ENCODE assay signal across 23 mouse cellular contexts in genomic region chr7:130523451-130523850, GRCm38 (mm10). TPM values are rescaled to one million over a fixed set of nuclear protein-coding genes. Genes with fewer than 3 reads are reported as not detected.
DNase-seq lines count a peak whose midpoint lies in the region; ATAC-seq and TF ChIP-seq lines count a peak whose summit lies in the region.
"Had no signal": no experiment of that assay in that cellular context is flagged by ENCODE, and none has a peak within 500 bp of the region (broad histone marks: within the 10 kb centered on the region; RNA-seq: fewer than 3 reads in every experiment).

No protein-coding gene starts in this region.

- no peak overlapping the region for H3K9ac ChIP-seq in heart, embryonic 12.5 days
- no peak overlapping the region for H3K9ac ChIP-seq in liver, embryonic 16.5 days (ENCODE audit: low read depth, low read length)
- H3K9ac ChIP-seq in liver, embryonic 11.5 days (ENCODE audit: low read depth, low read length), result no peak overlapping the region
- H3K9ac ChIP-seq: embryonic facial prominence, embryonic 13.5 days; embryonic facial prominence, embryonic 15.5 days; forebrain, embryonic 12.5 days had no signal

- peaks cover 13% of the 10 kb centered on the region for H3K4me1 ChIP-seq in heart, embryonic 12.5 days (replicated peaks)
- H3K4me1 ChIP-seq in liver, embryonic 16.5 days (ENCODE audit: control insufficient read depth, low read depth, low read length), result peaks cover 8% of the 10 kb centered on the region
- H3K4me1 ChIP-seq in liver, embryonic 11.5 days (replicated peaks; ENCODE audit: control insufficient read depth, insufficient read depth, low read length), result peaks cover 5% of the 10 kb centered on the region
- H3K4me1 ChIP-seq in testis, adult 2 months (ENCODE audit: control insufficient read depth, insufficient read depth, low read length), result peaks cover 6% of the 10 kb centered on the region

- H3K27me3 ChIP-seq in heart, embryonic 12.5 days (replicated peaks), result no peaks in the 10 kb centered on the region
- H3K27me3 ChIP-seq in liver, embryonic 16.5 days (ENCODE audit: control insufficient read depth, insufficient read depth, low read depth, low read length), result no peaks in the 10 kb centered on the region
- H3K27me3 ChIP-seq in liver, embryonic 11.5 days (replicated peaks; ENCODE audit: control insufficient read depth, insufficient read depth, low read length), result no peaks in the 10 kb centered on the region
- H3K27me3 ChIP-seq in testis, adult 2 months (ENCODE audit: control insufficient read depth, insufficient read depth, low read length), result no peaks in the 10 kb centered on the region
- H3K27me3 ChIP-seq: embryonic facial prominence, embryonic 13.5 days; embryonic facial prominence, embryonic 15.5 days; forebrain, embryonic 12.5 days had no signal

- no peak for TF ChIP-seq CTCF in testis, adult 2 months (IDR thresholded peaks at IDR 0.05; ENCODE audit: control insufficient read depth, insufficient read depth, insufficient replicate concordance, low read depth, low read length)

- no peaks in the 10 kb centered on the region; the same call in 1 of the 2 replicates for H3K9me3 ChIP-seq in heart, embryonic 12.5 days (replicated peaks)
- no peaks in the 10 kb centered on the region for H3K9me3 ChIP-seq in liver, embryonic 16.5 days (replicated peaks; ENCODE audit: control insufficient read depth, low read length)
- no peaks in the 10 kb centered on the region for H3K9me3 ChIP-seq in liver, embryonic 11.5 days (ENCODE audit: control insufficient read depth, low read length)
- H3K9me3 ChIP-seq: embryonic facial prominence, embryonic 13.5 days; embryonic facial prominence, embryonic 15.5 days; forebrain, embryonic 10.5 days; forebrain, embryonic 12.5 days had no signal

- 84% methylated on average over 8 of the region's 8 CpGs for WGBS in heart, embryonic 12.5 days
- 57% methylated on average over 8 of the region's 8 CpGs for WGBS in liver, embryonic 16.5 days (ENCODE audit: insufficient replicate concordance)
- 73% methylated on average over 8 of the region's 8 CpGs for WGBS in liver, embryonic 11.5 days

- no peak overlapping the region for H3K4me3 ChIP-seq in heart, embryonic 12.5 days
- H3K4me3 ChIP-seq in liver, embryonic 16.5 days (ENCODE audit: low read depth, low read length), result no peak overlapping the region
- H3K4me3 ChIP-seq in liver, embryonic 11.5 days (ENCODE audit: low read depth, low read length), result no peak overlapping the region
- peak overlapping the region; percentile 48 for H3K4me3 ChIP-seq in testis, adult 2 months (ENCODE audit: control insufficient read depth, low read depth, low read length)
- H3K4me3 ChIP-seq: embryonic facial prominence, embryonic 13.5 days; embryonic facial prominence, embryonic 15.5 days; erythroblast, embryonic 14.5 days; forebrain, embryonic 10.5 days; forebrain, embryonic 12.5 days had no signal

- ATAC-seq in heart, embryonic 12.5 days (ENCODE audit: insufficient number of reproducible peaks, low FRiP score), result no peak
- ATAC-seq in liver, embryonic 16.5 days (ENCODE audit: low read depth), result no peak
- ATAC-seq in liver, embryonic 11.5 days (replicated peaks; ENCODE audit: low FRiP score), result no peak
- ATAC-seq: forebrain, embryonic 14.5 days; forebrain, embryonic 16.5 days had no signal

- H3K36me3 ChIP-seq in heart, embryonic 12.5 days, result no peaks in the 10 kb centered on the region
- H3K36me3 ChIP-seq in liver, embryonic 16.5 days (ENCODE audit: control insufficient read depth, insufficient read depth), result no peaks in the 10 kb centered on the region
- no peaks in the 10 kb centered on the region for H3K36me3 ChIP-seq in liver, embryonic 11.5 days (ENCODE audit: control insufficient read depth, insufficient read depth, low read length)
- H3K36me3 ChIP-seq in testis, adult 2 months (ENCODE audit: control insufficient read depth, insufficient read depth, low read length), result no peaks in the 10 kb centered on the region; the same call in 1 of the 2 replicates
- H3K36me3 ChIP-seq: embryonic facial prominence, embryonic 13.5 days; embryonic facial prominence, embryonic 15.5 days had no signal

- no peak overlapping the region for H3K27ac ChIP-seq in heart, embryonic 12.5 days (ENCODE audit: poor library complexity, severe bottlenecking)
- no peak overlapping the region for H3K27ac ChIP-seq in liver, embryonic 16.5 days (ENCODE audit: low read length)
- no peak overlapping the region for H3K27ac ChIP-seq in liver, embryonic 11.5 days (ENCODE audit: low read depth, low read length)
- H3K27ac ChIP-seq in testis, adult 2 months (ENCODE audit: control insufficient read depth, insufficient read depth, low read depth, low read length), result no peak overlapping the region
- H3K27ac ChIP-seq: embryonic facial prominence, embryonic 13.5 days; embryonic facial prominence, embryonic 15.5 days; forebrain, embryonic 10.5 days; forebrain, embryonic 12.5 days had no signal

- TF ChIP-seq POLR2A in testis, adult 2 months (IDR thresholded peaks at IDR 0.05; ENCODE audit: control insufficient read depth, low read depth, low read length), result no peak

- peak; percentile 53 for DNase-seq in heart, adult 11 months
- no peak for DNase-seq in liver, embryonic 11.5 days (ENCODE audit: low spot score)
- DNase-seq in testis, postnatal 14 days (ENCODE audit: low spot score), result no peak
- DNase-seq: adrenal gland, adult 2 months; adrenal gland, postnatal 10 days; adrenal gland, postnatal 25 days; cerebellum, adult 11 months; cerebellum, adult 18-20 months; cerebellum, adult 8-10 months; cerebellum, adult 9-11 months; cerebellum, postnatal 14 days; cerebellum, postnatal 36 days; embryo, embryonic 11 days had no signal

- no peak overlapping the region for H3K4me2 ChIP-seq in heart, embryonic 12.5 days
- H3K4me2 ChIP-seq in liver, embryonic 16.5 days (ENCODE audit: low read depth, low read length), result peak overlapping the region; percentile 4; the same call in 1 of the 2 replicates
- no peak overlapping the region for H3K4me2 ChIP-seq in liver, embryonic 11.5 days
- H3K4me2 ChIP-seq: embryonic facial prominence, embryonic 13.5 days; embryonic facial prominence, embryonic 15.5 days; forebrain, embryonic 12.5 days had no signal

RNA-seq across cellular contexts. Expression of gene Ate1, which starts 3.3 kb away (rescaled TPM):
- 62.8 and 63.3 TPM in 2 replicates for polyA plus RNA-seq in heart, embryonic 12.5 days (2016; fragmentation: Nextera tagmentation; extraction: Ambion mirVana)
- polyA plus RNA-seq in liver, embryonic 16.5 days (2015; fragmentation: Nextera tagmentation; extraction: Ambion mirVana), result 19.2 and 19.4 TPM in 2 replicates
- polyA plus RNA-seq in liver, embryonic 11.5 days (2014; fragmentation: Nextera tagmentation; extraction: Ambion mirVana), result 44.6 and 51.6 TPM in 2 replicates
- 18.3 and 19.4 TPM in 2 replicates for polyA plus RNA-seq in testis, adult 2 months (2012; rRNA removed)

RNA-seq across cellular contexts. Expression of gene Nsmce4a, which starts 49.5 kb away (rescaled TPM):
- polyA plus RNA-seq in heart, embryonic 12.5 days (2016; fragmentation: Nextera tagmentation; extraction: Ambion mirVana), result 138 and 142 TPM in 2 replicates
- 71.7 and 77.4 TPM in 2 replicates for polyA plus RNA-seq in liver, embryonic 16.5 days (2015; fragmentation: Nextera tagmentation; extraction: Ambion mirVana)
- 175 and 190 TPM in 2 replicates for polyA plus RNA-seq in liver, embryonic 11.5 days (2014; fragmentation: Nextera tagmentation; extraction: Ambion mirVana)
- 13.6 and 15.9 TPM in 2 replicates for polyA plus RNA-seq in testis, adult 2 months (2012; rRNA removed)

RNA-seq across cellular contexts. Expression of gene Tacc2, which starts 53.8 kb away (rescaled TPM):
- 53.7 and 58.6 TPM in 2 replicates for polyA plus RNA-seq in heart, embryonic 12.5 days (2016; fragmentation: Nextera tagmentation; extraction: Ambion mirVana)
- 2.2 and 3.3 TPM in 2 replicates for polyA plus RNA-seq in liver, embryonic 16.5 days (2015; fragmentation: Nextera tagmentation; extraction: Ambion mirVana)
- 16.4 and 17.3 TPM in 2 replicates for polyA plus RNA-seq in liver, embryonic 11.5 days (2014; fragmentation: Nextera tagmentation; extraction: Ambion mirVana)
- 6.5 and 8.6 TPM in 2 replicates for polyA plus RNA-seq in testis, adult 2 months (2012; rRNA removed)
